Mouse (Mus musculus) kidney, adult 8-10 months (tissue): ENCODE measurements around the gene Eln.
A peak's percentile ranks its signal among the peaks of the same experiment; 100 is the strongest.

Experiments used
- DNase-seq, 2 experiments: peaks; one replicate each; pipeline ENCODE4 v3.0.0; 2022

The Eln gene

DNA sequence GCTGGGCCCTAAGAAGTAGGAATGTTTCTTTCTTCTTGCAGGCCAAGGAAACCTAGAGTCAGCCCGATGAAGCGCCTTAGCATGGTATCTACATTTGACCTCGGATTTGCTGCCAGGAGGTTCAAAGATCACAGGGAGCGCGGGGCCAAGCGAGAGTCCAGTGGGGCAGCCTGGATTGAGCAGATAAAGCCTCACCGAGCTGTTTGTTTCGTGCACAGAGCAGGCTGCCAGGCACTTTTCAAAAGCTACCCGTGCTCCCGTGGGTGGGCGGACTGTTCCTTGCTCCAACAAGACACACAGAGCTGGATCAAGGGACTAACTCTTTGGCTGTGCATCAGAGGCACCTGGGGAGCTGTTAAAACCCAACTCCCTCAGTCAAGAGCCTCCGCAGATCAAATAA, 3.1 kb downstream of the Eln start:
- DNase-seq, result peak; percentile 50 to 58

DNA sequence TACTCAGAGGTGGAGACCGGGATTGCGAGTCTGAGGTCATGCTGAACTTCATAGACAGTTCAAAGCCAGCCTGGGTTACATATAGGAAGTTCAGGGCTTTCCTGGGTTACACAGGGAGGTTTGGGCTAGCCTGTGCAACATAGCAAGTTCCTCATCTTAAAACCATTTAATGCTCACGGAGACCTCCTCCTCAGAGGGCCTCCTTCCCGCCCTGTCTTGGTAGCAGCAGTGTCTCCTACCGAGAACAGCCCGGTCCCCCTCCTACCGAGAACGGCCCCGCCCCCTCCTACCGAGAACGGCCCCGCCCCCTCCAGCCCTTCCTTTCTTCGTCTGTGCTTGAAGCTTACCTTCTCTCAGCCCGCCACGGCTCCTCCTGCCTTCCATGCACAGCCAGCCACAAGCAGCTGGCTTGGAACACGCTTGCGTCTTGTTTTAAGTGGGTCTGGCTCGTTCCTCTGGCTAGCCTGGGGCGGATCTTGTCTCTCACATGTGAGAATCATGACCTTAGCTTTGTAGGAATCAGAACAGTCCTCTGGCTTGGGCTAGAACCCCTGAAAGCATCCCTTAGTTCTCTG, 4.8 kb downstream of the Eln start:
- no peak for DNase-seq

DNA sequence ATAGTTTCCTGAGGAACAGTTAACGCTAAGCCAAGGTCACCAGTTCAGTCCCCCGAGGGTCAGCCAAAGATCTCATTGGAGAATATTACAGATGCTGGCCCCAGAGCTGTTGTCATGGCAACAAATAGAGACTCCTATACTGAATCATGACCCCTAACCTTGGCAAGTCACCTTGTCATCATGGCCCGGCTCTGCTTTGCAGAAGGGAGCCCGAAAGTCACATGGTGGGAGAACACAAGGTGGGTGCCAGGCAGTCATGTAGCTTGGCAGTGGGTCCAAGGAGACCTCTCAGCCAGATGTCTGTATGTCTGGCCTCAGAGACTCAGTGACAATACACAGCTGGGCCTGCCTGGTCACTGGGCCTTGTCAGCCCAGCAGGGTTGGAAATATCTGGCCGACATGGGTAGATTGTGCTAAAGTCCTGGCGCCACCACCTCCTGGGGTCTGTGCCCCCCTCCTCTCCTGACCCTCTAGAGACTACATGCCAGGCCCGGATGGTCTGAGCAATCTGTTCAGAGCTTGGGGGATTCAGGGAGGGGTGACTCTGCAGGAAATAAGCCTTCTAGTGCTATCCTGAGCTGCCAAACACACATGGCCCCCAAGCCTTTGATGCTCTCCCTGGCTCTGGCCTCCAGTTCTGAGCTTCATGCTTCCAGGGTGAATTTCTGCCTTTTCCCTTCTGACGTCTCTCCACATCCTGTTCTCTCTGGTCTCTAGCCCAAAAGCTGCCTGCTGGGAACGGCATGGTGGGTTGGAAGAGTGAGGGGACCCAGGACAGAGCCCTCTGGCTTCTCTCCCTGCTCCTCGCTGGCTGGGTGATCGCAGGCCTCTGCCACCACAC, 6.4 kb downstream of the Eln start:
- DNase-seq, result no peak

DNA sequence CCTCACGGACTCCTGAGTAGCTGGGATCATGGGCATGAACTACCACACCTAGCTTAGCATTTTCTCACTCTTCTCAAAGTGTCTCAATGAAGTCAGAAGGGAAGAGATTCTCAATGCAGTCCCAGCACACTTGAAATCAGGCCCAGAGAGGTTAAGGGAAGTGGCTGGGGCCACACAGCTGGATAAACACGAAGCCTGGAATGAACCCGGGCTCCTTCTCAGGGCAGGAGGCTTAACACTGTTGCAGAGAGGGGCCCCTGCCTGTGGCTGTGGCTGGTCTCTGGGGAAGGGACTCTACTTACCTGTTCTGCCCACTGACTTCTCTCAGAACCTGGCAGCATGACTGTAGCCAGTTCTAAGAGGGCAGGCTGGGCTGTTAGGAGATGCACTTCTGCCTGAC, 7.2 kb downstream of the Eln start:
- no peak for DNase-seq

DNA sequence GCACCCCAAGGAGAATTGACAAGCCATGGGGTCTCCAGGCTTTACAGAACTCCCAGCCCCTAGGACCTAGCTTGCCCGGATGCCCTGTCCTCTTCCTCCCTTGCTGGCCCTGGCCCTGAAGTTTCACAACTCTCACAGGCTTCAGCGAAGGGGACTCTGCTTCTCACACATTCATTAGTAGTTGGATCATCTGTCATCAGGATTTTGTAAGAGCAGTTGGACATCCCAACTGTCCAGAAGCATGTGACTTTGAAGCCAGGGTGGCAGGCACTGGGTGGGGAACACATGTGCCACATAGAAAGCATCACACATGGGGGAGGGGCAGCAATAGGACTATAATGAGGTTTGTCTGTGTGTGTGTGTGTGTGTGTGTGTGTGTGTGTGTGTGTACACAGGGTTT, 12.2 kb downstream of the Eln start:
- no peak for DNase-seq

DNA sequence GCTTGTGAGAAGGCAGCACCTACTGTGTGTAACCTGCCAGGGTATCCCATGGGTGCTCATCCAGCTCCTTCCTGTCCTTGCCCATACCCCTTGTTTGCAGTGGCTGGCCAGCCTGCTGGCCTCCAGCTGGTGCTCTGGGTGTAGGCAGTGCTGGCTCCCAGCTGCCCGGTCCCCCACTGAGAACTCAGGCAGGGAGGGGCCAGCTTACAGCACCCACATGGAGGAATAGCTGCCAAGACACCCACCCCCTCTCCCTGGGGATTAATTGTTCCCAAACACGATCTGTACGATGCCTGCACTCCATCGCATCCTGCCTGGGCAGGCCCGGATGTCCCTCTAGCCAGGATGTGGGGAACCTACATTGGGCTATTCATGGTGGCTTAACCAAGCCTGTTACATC, 13.1 kb downstream of the Eln start:
- DNase-seq, result no peak

DNA sequence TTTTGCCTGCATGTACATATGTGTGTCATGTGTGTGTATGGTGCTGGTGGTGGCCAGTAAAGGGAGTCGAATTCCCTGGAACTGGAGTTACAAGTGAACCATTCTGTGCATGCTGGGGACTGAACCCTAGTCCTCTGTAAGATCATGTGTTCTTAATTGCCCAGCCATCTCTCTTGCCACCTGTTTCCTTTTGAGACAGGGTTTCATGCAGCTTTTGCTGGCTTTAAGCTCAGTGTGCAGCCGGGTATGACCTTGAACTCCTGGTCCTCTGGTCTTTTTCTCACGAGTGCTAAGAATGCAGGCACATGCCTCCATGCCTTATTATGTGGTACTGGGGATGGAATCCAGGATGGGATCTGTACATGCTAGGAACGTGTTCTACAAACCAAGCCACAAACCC, 13.9 kb downstream of the Eln start:
- no peak for DNase-seq

DNA sequence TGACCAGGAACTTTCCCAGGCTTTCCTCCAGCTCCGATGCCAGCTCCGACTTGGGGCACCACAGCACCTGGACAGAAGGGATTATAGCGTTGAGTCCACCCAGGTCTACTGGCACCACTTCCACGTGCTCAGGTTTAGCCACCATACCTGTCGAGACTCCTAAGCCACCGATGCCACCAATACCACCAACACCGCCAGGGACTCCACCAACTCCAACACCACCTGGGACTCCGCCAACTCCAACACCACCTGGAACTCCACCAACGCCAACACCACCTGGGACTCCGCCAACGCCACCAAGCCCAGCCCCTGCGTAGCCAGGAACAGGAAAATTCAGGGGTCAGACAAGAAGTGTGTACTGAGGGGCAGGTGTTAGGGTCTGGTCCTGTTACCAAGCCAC, 18.0 kb downstream of the Eln start:
- DNase-seq, result no peak

DNA sequence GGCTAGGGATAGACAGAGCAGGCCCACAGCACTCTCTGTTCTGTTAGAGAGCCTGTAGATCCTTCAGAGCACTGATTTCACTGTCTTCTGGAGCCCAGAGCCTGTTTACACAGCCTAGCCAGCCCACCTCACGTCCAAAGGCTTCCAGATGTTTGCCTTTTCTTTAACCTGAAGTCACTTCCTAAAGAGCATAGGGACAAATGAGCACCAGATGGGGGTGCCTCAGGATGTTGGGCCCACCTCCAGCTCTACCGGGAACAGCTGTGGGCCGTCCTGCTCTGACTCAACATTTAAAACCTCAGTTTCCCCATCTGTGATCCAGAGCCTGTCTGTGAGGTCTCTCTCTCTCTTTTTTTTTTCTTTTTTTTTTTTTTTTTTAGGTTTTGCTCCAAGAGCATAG, 18.6 kb downstream of the Eln start:
- DNase-seq, result no peak

DNA sequence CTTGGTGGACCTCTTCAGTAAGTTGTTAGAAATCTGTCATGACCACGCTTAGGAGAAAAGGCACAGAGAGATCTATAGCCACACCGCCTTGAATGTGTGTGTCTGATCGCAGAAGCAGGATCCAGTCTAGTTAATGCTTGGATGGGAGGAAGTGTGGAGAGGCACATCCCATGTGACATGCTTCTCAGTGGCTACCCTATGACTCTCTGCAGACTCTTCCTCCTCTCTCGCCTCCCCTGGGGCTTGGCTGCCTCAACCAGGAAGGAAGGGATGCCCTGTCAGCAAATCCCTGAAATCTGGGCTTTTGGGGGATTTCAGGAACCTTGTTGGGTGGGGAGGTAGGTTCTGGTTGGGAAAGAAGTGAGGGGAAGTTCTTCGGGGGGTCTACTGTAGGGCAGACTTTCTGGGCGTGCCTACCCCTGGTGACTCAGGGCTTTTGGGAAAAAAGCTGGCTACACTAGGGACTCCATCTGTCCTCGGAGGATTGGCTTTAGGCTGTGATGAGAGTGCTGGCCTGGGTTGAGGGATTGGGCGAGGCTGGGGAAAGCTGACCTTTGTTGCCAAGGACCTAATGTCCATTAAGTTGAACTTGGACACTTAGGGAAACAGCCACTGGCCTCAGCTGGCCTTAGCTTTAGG, 20.0 kb downstream of the Eln start:
- no peak for DNase-seq

DNA sequence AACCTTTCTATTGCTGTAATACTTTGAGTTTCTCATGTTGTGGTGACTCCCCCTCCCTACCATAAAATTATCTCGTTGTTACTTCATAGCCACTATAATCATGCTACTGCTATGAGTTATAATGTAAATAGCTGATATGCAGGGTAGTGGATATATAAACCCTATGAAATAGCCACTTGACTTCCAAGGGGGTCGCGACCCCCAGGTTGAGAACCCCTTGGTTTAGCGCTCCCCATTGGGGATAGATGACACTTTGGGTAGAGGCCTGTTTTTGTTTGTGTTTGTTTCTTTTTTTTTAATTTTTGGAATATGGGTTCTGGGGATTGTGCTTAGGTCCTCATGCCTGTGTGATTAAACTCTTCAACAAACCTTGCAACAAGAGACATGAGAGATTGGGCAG, 21.8 kb downstream of the Eln start:
- no peak for DNase-seq

DNA sequence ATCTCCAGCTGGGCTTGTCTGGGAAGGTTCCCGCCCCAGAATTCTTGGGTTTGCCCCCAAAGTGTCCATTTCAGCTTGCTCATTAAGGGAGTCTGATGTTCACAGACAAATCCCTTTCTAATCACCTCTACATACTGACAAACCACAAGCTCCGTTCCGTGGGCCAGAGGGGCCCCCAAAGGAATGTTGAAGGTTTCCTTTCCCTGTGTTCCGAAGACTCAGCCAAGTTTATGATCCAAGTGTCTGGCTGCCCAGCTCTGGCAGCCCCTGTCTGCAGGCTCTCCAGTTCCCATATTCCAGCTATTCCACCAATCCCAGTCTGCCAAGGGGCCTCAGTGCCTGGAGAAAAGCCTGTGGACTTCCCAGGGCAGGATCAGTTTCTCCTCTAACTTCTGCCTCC, 27.1 kb downstream of the Eln start:
- no peak for DNase-seq

DNA sequence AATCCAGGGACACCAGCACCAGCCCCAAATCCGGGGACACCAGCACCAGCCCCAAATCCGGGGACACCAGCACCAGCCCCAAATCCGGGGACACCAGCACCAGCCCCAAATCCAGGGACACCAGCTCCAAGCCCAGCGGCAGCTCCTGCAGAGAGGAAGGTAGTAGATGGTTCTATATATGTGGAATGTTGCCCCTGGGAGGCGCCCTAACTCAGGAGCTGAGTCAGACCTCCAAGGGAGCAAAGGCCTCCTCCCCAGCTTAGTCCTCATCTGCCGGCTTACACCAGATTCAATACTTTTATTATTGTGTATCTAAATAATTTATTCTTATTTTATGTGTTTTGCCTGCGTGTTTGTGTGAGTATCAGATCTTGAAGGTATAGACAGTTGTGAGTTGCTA, 36.0 kb downstream of the Eln start:
- DNase-seq, result no peak

DNA sequence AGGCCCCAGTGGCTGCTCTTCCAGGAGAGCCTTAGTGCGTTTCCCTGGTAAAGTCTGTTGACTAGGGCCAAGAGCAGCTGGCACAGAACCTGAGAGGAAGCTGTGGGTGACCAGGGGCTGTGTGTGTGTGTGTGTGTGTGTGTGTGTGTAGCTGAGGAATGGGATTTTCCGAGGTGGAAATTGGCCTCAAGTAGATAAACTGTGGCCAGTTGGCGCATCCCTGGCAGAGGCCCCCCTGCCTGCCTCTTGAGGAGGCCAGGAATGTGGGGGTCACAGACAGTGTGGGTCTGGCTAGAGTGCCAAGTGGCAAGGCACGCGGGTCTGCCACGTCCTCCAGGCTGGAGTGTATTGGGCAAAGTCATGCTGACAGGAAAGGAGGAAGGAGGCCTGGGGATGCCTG, 37.8 kb downstream of the Eln start:
- no peak for DNase-seq

DNA sequence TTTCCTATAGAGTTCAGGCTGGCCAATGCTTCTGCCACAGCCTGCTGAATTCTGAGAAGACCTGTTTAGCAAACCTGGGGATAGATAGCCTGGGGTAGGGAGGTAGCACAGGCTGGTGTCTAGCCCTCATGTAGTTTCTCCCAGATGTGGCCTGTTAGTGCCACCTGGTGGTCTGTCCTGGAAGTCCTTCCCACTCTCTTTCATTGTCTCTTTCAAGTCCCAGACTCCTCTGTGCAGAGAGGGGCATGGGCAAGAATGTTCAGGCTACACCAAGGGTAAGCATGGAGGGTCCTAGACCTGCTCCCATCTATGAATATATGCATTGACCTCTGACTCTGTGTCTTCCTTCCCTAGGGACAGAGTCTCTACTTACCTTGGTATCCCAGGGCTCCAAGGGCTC, 43.0 kb downstream of the Eln start:
- peak; percentile 44 to 84 for DNase-seq

DNA sequence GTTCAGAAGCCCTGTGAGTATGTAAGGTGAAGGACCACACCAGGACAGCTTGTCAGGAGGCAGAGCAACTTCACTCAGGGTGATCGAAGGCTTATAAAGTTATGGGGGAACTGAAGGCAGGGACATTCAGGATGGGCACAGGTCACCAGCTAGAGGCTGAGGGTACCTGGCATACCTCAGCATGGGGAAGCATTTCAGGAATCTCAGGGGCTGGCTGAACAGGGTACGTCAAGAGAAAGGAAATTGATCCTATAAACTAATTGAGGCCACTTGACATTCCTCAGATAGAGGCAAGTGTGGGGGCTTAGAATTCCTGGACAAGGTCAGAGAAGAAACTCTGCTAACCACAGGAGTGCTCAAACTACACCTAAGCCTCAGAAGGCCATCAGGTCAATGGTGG, 51.6 kb downstream of the Eln start:
- no peak for DNase-seq

DNA sequence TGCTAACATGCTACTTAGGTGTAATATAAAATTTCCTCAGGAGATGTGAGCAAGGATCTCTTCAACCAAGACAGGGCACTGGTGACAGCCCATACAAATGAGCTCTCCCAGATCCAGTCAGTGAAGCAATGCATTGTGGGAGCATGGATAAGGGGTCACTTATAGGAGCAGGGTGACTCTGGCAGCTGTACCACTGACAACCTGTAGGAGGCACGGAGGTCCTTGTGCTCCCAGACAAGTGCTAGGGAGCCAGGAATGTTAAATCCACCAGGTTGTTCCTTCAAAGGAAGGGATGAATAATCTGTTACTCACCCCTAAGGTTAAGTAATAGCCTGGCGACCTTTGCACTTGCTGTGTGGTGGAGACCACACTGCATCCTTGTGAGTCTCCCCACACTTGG, 52.0 kb downstream of the Eln start:
- no peak for DNase-seq

DNA sequence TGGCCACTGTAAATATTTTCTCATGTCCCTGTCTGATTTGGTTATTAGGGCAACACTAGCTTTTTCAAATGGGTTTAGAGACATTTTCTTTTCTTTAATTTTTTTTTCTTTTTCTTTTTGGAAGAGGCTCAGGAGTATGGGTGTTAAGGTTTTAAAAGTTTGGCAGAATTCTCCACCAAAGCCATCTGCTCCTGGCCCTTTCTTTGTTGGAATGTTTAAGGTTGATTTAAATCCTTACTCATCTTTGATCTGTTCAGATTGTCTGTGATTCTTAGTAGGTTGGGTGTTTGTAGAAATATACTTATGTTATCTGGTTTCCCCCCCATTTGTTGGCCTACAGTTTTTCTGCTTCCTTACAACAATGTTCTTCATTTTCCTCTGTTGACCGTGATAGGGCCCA, 54.4 kb downstream of the Eln start:
- no peak for DNase-seq

DNA sequence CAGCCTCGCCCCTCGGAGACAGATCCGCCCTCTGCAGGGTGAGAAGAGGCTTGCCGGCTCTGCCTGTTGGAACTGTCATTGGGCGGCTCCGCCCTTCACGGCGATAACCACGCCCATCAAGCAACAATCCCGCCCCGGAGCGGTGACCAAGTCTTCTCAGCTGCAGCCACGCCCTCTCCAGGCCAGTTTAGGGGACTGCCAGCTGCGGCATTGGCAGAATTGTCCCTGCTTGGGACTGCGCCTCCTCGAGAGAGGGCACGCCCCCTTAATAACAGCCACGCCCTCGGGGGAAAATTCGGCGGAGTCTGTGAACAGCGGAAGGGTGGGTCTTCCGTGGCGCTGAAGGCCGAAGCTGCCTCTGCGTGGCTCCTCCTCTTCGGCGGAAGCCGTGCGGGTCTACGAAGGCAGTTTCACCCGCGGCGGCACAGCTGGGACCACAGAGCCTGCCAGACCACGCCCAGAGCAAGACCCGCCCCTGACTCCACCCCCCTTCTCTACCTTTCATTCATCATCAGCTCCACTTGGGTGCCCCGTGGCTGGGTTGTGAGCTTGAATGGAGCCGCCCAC, 58.3 kb downstream of the Eln start:
- DNase-seq, result peak; percentile 100

DNA sequence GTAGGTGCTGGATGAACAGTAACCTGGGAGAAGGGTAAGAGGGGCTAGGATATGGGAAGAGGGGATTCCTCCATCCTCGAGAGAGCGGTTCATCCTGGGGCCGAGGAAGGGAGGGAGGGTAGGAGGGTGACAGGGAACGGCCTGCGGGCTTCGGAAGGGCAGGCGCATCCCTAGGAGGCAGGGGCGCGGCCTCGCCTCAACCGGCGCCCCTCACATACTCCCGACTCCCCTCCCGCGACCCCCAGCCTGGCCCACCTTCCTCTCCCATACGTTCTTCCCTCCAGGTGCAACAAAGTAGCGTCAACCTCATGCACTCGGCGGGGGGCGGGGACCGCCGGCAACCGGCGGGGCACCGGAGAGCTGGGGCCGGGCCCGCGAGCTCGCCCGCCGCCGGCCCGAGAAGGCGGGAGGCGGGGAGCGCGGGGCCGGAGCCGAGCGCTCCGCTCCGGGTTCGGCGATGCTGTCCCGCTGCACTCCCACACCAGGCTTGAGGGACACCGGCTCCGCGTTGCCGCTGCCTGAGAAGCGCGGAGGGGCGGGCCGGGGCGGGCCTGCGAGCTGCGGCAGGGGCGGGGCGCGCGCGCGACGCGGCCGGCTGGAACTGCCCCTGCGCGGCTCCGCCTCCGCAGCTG, 58.9 kb downstream of the Eln start, which contains the start of gene Limk1:
Gene Limk1, minus strand, starts transcription at position 513 of the 632 bp plus-strand sequence.
- no peak for DNase-seq

DNA sequence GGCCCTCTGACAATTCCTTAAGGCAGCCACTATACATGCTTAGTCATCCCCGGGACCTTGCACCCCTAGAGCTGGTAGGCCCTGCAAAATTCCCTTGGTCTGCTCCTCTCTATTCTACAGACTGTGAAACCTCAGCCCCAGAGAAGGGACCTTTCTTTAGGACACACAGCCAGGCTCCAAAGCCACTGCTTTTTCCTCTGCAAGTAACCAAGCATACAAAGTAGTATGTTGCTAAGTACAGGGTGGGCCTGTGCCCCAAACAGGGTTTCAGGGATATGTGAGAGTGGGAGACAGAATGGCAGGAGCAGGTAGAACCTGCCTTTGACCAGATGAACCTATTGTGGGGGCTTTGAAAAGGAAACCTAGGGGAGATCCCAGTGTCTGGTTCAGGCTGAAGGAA, 59.9 kb downstream of the Eln start:
- no peak for DNase-seq

DNA sequence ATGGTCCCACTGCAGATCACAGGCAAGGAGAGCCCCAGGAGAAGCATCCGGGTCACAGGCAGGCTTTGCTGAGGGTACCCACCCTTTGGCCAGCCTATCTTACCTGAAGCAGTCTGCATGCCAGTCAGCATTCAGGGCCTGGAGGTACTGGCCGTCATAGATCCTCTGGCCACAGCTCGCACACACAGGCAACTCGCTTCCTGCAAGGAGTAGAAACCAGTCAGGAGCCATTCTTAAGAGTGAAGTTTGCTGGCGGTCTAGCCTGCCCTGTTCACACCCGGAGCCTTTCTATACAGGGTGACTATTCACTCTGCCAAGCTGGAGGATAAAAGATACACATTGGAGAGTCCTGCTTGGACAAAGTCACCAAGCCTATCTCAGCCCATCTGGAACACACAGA, 60.6 kb downstream of the Eln start:
- no peak for DNase-seq

DNA sequence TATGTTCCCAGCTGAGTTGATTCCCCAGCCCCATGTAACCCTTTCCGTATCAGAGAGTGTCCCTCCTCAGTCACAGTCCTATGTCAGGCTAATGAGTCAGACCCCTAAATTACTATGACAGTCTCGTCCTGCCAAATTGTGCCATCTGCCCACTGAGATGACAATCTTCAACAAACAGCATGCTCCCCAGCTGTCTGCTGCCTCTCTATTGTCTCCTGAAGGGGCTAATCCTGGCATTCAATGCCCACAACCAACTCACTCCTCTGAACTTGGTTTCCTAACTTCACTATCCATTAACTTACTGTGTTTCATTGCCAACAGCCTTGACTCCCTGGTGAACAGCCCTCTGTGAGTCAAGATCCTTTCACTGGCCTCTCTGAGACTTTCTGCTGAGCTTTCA, 62.7 kb downstream of the Eln start:
- DNase-seq, result no peak

DNA sequence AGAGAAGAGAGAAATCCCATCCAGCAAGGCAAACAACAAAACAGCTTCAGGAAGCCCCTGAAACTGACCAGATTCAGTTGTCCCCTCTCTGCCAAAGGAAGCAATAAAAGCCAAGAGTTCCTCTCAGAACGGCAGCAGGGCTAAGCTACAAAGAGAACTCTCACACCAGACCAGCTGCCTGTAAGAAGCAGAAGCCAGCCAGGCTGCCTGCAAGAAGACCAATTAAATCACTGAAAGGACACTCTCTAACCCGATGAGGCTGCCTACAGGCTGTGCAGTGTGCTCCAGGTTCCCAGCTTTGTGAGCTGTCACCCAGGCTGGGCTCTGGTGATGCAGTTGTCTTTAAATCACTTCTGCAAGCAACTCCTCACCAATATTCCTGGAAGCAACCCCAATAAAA, 63.3 kb downstream of the Eln start:
- DNase-seq, result no peak
